Mouse (Mus musculus) kidney, adult 2 months (tissue): ENCODE data around the gene Rabep1.

Source experiments
- CTCF ChIP-seq: fragments of 200-500 bp; conservative IDR thresholded peaks from 2 replicates; pipeline ENCODE4 v1.5.1; 2011; ENCODE audit warnings: low read depth, mild to moderate bottlenecking, control low read depth, low read length, moderate library complexity, mixed read lengths; ENCODE audit not compliant: insufficient read depth, insufficient read length
- POLR2A ChIP-seq: fragments of 200-500 bp; IDR thresholded peaks from one replicate; pipeline ENCODE4 v1.6.1; 2011; ENCODE audit warnings: low read depth, low read length, control low read depth

- TF ChIP-seq POLR2A = no peak
- 0 out of 2 replicates have a peak, but pooled peaks have one; percentile 4 for TF ChIP-seq CTCF
Observed at GRCm38 (mm10) chr11:70942596-70942995, 98.0 kb downstream of the Rabep1 start.
